Mouse (Mus musculus) G1E (cell line): ENCODE results near the gene Aqp9.

Experiments
- CTCF ChIP-seq: IDR thresholded peaks from 2 replicates; pipeline ENCODE4 v1.5.1; 2012; ENCODE audit warnings: low read depth, low read length, inconsistent platforms, mixed read lengths
- GATA1 ChIP-seq: IDR thresholded peaks from 2 replicates; pipeline ENCODE4 v1.6.1; 2012; ENCODE audit warnings: borderline replicate concordance, low read length, inconsistent platforms, mixed read lengths
- GATA2 ChIP-seq: IDR thresholded peaks from 2 replicates; pipeline ENCODE4 v1.6.1; 2012; ENCODE audit warnings: low read depth, low read length, inconsistent platforms, borderline replicate concordance
- POLR2AphosphoS5 ChIP-seq: IDR thresholded peaks from 2 replicates; pipeline ENCODE4 v1.6.1; 2012; ENCODE audit warnings: low read depth, low read length, inconsistent platforms; ENCODE audit not compliant: insufficient replicate concordance
- TAL1 ChIP-seq: conservative IDR thresholded peaks from 2 replicates; pipeline ENCODE4 v1.6.1; 2012; ENCODE audit warnings: low read depth, low read length, inconsistent platforms, mixed read lengths

DNA sequence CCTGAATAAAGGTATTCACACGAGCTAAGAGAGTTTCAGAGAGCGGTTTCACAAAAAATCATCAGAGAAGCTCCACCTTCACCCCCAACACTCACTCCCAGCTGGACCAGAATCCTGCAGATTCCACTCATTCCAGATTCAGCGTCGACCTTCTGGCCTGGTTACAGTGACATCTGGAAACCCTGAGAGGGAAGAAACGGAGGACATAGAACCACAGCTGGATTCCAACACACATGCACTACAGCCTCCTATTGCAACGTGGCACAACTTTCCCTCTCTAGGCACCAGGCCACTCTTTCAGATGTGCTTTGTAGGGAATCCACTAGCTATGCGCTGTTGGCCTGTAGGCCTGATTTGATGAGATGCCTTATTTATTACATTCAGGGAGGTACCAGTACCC lies 102.0 kb downstream of the Aqp9 start:
- TF ChIP-seq GATA1: no peak
- no peak for TF ChIP-seq POLR2AphosphoS5
- no peak for TF ChIP-seq CTCF
- TF ChIP-seq GATA2: no peak
- no peak for TF ChIP-seq TAL1
